Mouse (Mus musculus): ENCODE measurements around the gene Pbld1.
"Not testable (repeated sequence)": the region's sequence is repeated elsewhere in the genome, so short reads cannot be mapped to it uniquely, and the experiment has no call there.

Pbld1 gene

GRCm38 (mm10) chr10:63039867-63040628, 19.9 kb upstream of the Pbld1 start:
- DNase-seq (ENCODE audit: low spot score) = no peak

GRCm38 (mm10) chr10:63043154-63043553, 16.8 kb upstream of the Pbld1 start:
- DNase-seq (ENCODE audit: low spot score) = no peak

DNA sequence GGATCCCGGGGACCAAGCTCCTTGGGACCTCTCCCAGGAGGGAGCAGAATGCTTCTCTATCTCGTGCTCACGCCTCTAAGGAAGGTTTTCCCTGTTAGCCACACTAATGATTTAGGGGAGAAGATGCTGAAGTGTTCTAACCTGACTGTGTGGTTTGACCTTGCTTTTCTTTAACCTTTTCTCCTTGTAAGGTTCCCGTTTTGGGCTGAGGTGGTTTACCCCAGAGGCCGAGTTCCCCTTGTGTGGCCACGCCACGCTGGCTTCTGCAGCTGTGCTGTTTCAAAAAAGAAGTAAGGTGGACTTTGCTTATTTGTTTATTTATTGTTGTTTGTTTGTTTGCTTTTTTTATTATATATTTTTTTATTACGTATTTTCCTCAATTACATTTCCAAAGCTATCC, 12.2 kb upstream of the Pbld1 start:
- no peak for DNase-seq (ENCODE audit: low spot score)

DNA sequence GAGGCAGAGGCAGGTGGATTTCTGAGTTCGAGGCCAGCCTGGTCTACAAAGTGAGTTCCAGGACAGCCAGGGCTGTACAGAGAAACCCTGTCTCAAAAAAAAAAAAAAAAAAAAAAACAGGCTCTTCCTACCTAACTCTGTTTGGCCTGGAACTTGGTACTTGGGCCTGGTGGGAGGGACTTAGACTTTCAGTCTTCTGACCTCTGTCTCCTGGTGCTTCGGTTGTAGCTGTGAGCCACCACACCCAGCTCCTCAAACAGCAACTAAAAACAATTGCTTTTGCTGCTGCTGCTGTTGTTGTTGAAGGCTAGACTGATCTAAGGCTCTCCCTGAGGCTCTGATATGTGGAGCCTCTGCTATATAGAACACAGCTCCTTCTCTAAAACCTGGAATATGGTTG, 10.9 kb upstream of the Pbld1 start:
- DNase-seq (ENCODE audit: low spot score) = no peak

DNA sequence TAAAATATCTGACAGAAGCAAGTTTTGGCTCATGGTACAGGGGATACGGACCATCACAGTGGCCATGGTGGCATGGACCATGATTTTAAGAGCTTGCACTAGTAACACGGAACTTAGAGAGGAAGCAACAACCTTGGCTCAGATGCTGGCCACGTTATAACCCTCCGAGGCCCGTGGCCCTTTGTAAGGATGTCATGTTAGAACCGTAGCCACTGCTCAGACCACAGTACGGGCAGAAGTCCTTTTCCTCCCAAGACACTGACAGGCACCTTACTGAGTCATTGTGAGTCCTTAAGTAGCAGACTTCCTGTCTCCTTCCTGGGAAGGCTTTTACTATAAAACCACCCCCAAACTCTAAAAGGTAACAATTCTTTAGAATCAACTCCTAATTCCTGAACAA, 8.7 kb upstream of the Pbld1 start:
- no peak for DNase-seq (ENCODE audit: low spot score)

GRCm38 (mm10) chr10:63052011-63052410, 8.0 kb upstream of the Pbld1 start:
- DNase-seq (ENCODE audit: low spot score) = no peak

- DNase-seq (ENCODE audit: low spot score) = no peak
These were observed 7.0 kb upstream of the Pbld1 start for GRCm38 (mm10) chr10:63053007-63053406.

- DNase-seq (ENCODE audit: low spot score) = not testable (repeated sequence)
These were observed 5.9 kb upstream of the Pbld1 start for GRCm38 (mm10) chr10:63054071-63054470.

DNA sequence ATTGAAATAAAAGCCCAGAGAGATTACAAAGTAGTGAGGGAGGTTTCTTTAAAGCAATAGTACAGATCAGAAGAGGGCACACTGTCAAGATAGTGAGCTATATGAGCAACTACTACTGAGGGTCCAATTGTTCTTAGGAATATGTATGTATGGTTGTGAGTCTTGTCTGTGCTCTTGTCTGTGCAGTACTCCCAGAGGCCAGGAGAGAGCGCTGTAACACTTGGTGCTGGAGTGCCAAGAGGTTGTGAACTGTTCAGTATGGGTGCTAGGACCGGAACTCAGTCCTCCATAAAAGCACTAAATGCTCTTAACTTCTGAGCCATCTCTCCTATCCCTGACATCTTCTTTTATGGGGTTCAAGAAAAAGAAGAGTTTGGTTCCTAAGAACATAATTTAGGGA, 5.4 kb upstream of the Pbld1 start:
- DNase-seq (ENCODE audit: low spot score) = no peak

- DNase-seq (ENCODE audit: low spot score) = no peak
These were observed 2.8 kb upstream of the Pbld1 start for GRCm38 (mm10) chr10:63056966-63057750.

GRCm38 (mm10) chr10:63060406-63060805, 444 bp downstream of the Pbld1 start:
- no peak for DNase-seq (ENCODE audit: low spot score)

DNA sequence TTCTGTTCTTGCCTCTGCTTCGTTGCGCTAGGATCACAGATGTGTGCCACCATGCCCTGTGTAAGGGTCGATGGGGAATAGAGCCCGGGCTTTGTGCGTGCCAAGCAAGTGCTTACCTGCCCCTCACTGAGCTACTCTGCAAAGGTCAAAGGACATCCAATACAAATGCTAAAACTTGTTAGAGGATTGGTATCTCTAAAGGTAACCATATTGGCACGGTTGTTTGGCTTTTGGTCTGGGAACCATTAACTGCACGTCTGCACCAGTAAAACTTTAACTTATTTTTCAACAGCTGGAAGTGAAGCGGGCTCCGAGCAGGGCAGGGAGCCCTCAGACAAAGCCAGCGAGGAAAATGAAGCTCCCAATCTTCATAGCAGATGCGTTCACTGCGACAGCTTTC, 1.3 kb downstream of the Pbld1 start:
- DNase-seq (ENCODE audit: low spot score) = no peak

DNA sequence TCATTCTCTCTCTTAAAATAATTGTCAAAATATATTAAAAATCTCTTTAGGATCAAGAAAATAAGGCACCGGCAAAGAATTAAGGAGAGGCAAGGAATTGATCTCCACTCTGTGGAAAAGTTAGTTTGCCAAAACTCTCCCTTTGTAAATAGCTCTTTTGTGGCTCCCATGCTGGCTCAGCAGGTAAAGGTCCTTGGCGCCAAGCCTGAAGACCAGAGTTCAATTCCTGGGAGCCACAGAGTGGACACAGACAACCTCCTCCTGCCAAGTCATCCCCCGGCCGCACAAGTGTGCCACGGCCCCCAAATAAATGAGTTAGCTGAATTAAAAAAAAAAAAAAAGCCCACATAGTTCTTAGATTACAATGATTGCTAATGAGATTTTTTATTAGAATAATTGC, 2.7 kb downstream of the Pbld1 start:
- no peak for DNase-seq (ENCODE audit: low spot score)

DNA sequence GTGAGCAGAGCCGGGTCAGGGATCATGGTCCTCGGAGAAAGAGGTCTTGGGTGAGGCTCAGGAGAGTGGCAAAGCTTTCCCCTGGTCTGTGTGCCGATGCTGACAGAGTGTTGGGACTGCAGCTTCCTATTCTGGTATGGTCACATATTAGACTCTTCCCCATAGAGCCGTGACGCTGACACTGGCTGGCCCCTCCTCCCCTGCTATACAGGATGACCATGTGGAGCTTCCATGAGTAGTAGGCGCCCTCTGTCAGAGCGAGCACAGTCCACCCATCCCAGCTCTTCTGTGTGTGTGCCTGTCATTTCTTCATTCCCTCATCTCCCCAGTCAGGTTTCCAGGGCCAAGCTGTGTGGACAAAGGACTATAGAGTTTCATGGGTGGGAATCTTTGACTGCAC, 3.4 kb downstream of the Pbld1 start:
- DNase-seq (ENCODE audit: low spot score) = no peak

GRCm38 (mm10) chr10:63064516-63064915, 4.6 kb downstream of the Pbld1 start:
- no peak for DNase-seq (ENCODE audit: low spot score)

GRCm38 (mm10) chr10:63065561-63065960, 5.6 kb downstream of the Pbld1 start:
- no peak for DNase-seq (ENCODE audit: low spot score)

DNA sequence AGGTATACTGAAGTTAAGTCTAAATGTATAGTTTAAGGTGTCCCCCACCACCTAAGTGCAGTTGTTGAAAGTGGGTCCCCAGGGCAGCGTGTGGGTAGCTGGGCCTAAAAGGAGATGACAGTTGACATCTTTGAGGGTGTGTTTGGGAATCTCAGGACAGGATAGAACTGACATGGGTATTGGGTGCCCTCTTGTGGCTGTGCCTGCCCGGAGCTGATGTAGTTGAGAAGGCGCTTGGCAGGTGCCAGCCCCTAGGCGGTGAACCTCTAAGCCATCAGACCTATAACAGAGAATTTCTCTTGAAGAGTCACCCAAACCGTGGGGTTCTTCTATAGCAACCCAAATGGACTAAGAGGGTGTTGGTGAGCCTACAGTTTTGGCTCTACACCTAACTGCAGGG, 6.0 kb downstream of the Pbld1 start:
- peak; percentile 24 for DNase-seq (ENCODE audit: low spot score)

- no peak for DNase-seq (ENCODE audit: low spot score)
These were observed 26.3 kb downstream of the Pbld1 start for GRCm38 (mm10) chr10:63086304-63086703.

- no peak for DNase-seq (ENCODE audit: low spot score)
These were observed 29.3 kb downstream of the Pbld1 start for GRCm38 (mm10) chr10:63089103-63089757.

- DNase-seq (ENCODE audit: low spot score) = no peak
These were observed 30.0 kb downstream of the Pbld1 start for GRCm38 (mm10) chr10:63089758-63090571.

DNA sequence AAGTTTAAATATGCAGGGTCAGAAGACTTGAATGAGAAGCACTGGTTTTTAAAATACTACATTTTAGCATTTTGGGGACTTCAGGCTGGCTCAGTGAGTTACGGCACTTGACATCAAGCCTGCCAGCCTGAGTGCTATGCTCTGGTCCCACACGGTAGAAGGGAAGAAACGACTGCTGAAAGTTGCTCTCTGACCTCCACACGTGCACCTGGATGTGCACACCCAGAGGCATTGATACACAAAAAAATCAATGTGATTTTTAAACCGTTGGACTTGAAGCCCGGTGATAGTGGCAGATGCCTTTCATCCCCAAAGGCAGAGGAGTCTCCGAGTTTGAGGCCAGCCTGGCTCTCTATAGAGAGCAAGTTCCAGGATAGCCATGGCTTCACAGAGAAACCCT, 32.0 kb downstream of the Pbld1 start:
- DNase-seq (ENCODE audit: low spot score) = no peak
